Mouse (Mus musculus): Measurements from ENCODE around the gene Tfap2d. TPM values are rescaled to one million over a fixed set of nuclear protein-coding genes. Genes with fewer than 3 reads are reported as not detected.
A peak's percentile ranks its signal among the peaks of the same experiment; 100 is the strongest.

The Tfap2d gene
- polyA plus RNA-seq, 1 experiment from 2014 or later: 0.79 TPM

- DNase-seq (ENCODE audit: low spot score) (no peak), ATAC-seq (replicated peaks; ENCODE audit: low FRiP score) (no peak)
- H3K4me2 ChIP-seq (ENCODE audit: low read depth, low read length, severe bottlenecking): no peak overlapping the region
- H3K27ac ChIP-seq (ENCODE audit: low read depth, low read length): no peak overlapping the region
- H3K9me3 ChIP-seq (ENCODE audit: control insufficient read depth, low read length): no peaks in the 10 kb centered on the region
- H3K36me3 ChIP-seq (ENCODE audit: control insufficient read depth, insufficient read depth, low read length): no peaks in the 10 kb centered on the region
- 0 out of 2 replicates have a peak, but pooled peaks cover 2% of the 10 kb centered on the region for H3K4me1 ChIP-seq (replicated peaks; ENCODE audit: control insufficient read depth, insufficient read depth, low read length)
- WGBS: 2% methylated on average over 13 of the region's 13 CpGs
- H3K9ac ChIP-seq (ENCODE audit: low read length): no peak overlapping the region
- peaks cover 95% of the 10 kb centered on the region for H3K27me3 ChIP-seq (ENCODE audit: control insufficient read depth, insufficient read depth, low read length)
- no peak overlapping the region for H3K4me3 ChIP-seq (ENCODE audit: low read depth, low read length)
Observed at GRCm38 (mm10) chr1:19106841-19107800, 4.3 kb downstream of the Tfap2d start.

DNA sequence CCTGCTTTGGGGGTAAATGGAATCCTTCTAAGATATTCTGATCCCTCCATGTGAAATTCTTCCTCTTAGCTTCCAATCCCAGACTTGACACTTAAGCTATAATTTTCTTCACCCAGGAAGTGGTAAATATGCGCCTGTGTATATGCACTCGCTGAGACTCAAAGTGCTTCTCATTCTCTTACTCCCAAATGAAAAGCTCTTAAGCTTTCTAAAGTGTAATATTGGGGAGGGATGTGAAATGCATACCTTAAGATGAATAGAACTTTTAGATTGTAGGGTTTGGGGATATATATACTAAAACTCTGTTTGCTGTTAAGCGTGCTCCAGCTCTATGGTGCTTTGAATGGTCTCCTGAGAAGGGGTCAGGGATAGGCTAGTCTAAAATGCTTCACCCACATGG lies 5.0 kb downstream of the Tfap2d start:
- Histone ChIP-seq H3K4me1 (replicated peaks; ENCODE audit: control insufficient read depth, insufficient read depth, low read length) (0 out of 2 replicates have a peak, but pooled peaks cover 2% of the 10 kb centered on the region), H3K4me2 (ENCODE audit: low read depth, low read length, severe bottlenecking) (no peak overlapping the region), H3K9me3 (ENCODE audit: control insufficient read depth, low read length) (no peaks in the 10 kb centered on the region), H3K9ac (ENCODE audit: low read length) (no peak overlapping the region), H3K27ac (ENCODE audit: low read depth, low read length) (no peak overlapping the region), H3K36me3 (ENCODE audit: control insufficient read depth, insufficient read depth, low read length) (no peaks in the 10 kb centered on the region), H3K4me3 (ENCODE audit: low read depth, low read length) (no peak overlapping the region), H3K27me3 (ENCODE audit: control insufficient read depth, insufficient read depth, low read length) (peaks cover 95% of the 10 kb centered on the region)
- no peak for ATAC-seq (replicated peaks; ENCODE audit: low FRiP score)
- DNase-seq (ENCODE audit: low spot score): no peak
- WGBS: 6% methylated on average over 3 of the region's 3 CpGs

- ATAC-seq (replicated peaks; ENCODE audit: low FRiP score): peak; percentile 55; the same call in 1 of the 2 replicates
- WGBS: 1% methylated on average over 16 of the region's 16 CpGs
- H3K4me2 ChIP-seq (ENCODE audit: low read depth, low read length, severe bottlenecking): no peak overlapping the region
Observed at GRCm38 (mm10) chr1:19109711-19110110, 6.9 kb downstream of the Tfap2d start.

GRCm38 (mm10) chr1:19110211-19110610 lies 7.4 kb downstream of the Tfap2d start:
- H3K9ac ChIP-seq (ENCODE audit: low read length): no peak overlapping the region
- 0 out of 2 replicates have a peak, but pooled peaks cover 2% of the 10 kb centered on the region for H3K4me1 ChIP-seq (replicated peaks; ENCODE audit: control insufficient read depth, insufficient read depth, low read length)
- WGBS: 0% methylated on average over 5 of the region's 5 CpGs
- H3K27me3 ChIP-seq (ENCODE audit: control insufficient read depth, insufficient read depth, low read length): peaks cover 79% of the 10 kb centered on the region
- H3K4me3 ChIP-seq (ENCODE audit: low read depth, low read length): no peak overlapping the region
- H3K36me3 ChIP-seq (ENCODE audit: control insufficient read depth, insufficient read depth, low read length): no peaks in the 10 kb centered on the region
- DNase-seq (ENCODE audit: low spot score): no peak
- H3K9me3 ChIP-seq (ENCODE audit: control insufficient read depth, low read length): no peaks in the 10 kb centered on the region
- no peak for ATAC-seq (replicated peaks; ENCODE audit: low FRiP score)
- no peak overlapping the region for H3K4me2 ChIP-seq (ENCODE audit: low read depth, low read length, severe bottlenecking)
- H3K27ac ChIP-seq (ENCODE audit: low read depth, low read length): no peak overlapping the region

More at GRCm38 (mm10) chr1:19109711-19110110, 6.9 kb downstream of the Tfap2d start:
- Histone ChIP-seq H3K27me3 (ENCODE audit: control insufficient read depth, insufficient read depth, low read length) (peaks cover 84% of the 10 kb centered on the region), H3K4me1 (replicated peaks; ENCODE audit: control insufficient read depth, insufficient read depth, low read length) (0 out of 2 replicates have a peak, but pooled peaks cover 2% of the 10 kb centered on the region), H3K27ac (ENCODE audit: low read depth, low read length) (no peak overlapping the region), H3K36me3 (ENCODE audit: control insufficient read depth, insufficient read depth, low read length) (no peaks in the 10 kb centered on the region), H3K9me3 (ENCODE audit: control insufficient read depth, low read length) (no peaks in the 10 kb centered on the region), H3K9ac (ENCODE audit: low read length) (no peak overlapping the region), H3K4me3 (ENCODE audit: low read depth, low read length) (no peak overlapping the region)
- DNase-seq (ENCODE audit: low spot score): peak; percentile 79

- H3K4me3 ChIP-seq (ENCODE audit: low read depth, low read length): no peak overlapping the region
- no peak overlapping the region for H3K4me2 ChIP-seq (ENCODE audit: low read depth, low read length, severe bottlenecking)
- no peaks in the 10 kb centered on the region for H3K9me3 ChIP-seq (ENCODE audit: control insufficient read depth, low read length)
- no peak for DNase-seq (ENCODE audit: low spot score)
- WGBS: 2% methylated on average over 22 of the region's 22 CpGs
- H3K36me3 ChIP-seq (ENCODE audit: control insufficient read depth, insufficient read depth, low read length): no peaks in the 10 kb centered on the region
- no peak overlapping the region for H3K27ac ChIP-seq (ENCODE audit: low read depth, low read length)
- H3K27me3 ChIP-seq (ENCODE audit: control insufficient read depth, insufficient read depth, low read length): peaks cover 72% of the 10 kb centered on the region
- no peak for ATAC-seq (replicated peaks; ENCODE audit: low FRiP score)
- H3K4me1 ChIP-seq (replicated peaks; ENCODE audit: control insufficient read depth, insufficient read depth, low read length): 0 out of 2 replicates have a peak, but pooled peaks cover 2% of the 10 kb centered on the region
- no peak overlapping the region for H3K9ac ChIP-seq (ENCODE audit: low read length)
Observed at GRCm38 (mm10) chr1:19111020-19111419, 8.2 kb downstream of the Tfap2d start.

DNA sequence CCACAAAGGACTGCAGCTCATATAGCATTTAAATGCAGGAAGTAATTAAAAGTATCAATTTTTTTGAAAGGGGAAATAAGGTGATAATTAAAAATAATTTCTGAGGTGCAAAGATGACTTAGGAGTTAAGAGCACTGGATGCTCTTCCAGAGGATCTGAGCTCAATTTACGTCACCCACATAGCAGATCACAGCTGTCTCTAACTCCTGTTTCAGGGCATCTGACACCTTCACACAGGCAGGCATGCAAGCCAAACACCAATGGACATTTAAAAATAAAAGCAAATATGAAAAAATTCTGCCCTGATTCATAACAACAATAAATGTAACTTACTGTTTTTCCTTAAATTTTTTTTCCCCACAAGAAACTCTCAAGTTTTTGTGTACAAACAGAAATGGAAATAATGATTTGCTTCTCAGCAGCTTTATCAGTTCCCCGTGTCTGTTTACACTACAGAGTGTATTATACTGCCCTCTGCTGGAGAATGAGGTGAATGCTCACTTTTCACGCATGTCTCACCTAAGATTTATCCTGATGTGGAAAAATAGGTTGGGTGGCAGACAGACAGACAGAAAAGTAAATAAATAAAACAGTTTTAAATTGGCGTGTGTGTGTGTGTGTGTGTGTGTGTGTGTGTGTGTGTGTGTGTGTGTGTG lies 76.0 kb downstream of the Tfap2d start:
- H3K4me2 ChIP-seq (ENCODE audit: low read depth, low read length, severe bottlenecking): no peak overlapping the region
- ATAC-seq (replicated peaks; ENCODE audit: low FRiP score) (no peak), DNase-seq (ENCODE audit: low spot score) (no peak)
- H3K4me3 ChIP-seq (ENCODE audit: low read depth, low read length): no peak overlapping the region
- H3K27ac ChIP-seq (ENCODE audit: low read depth, low read length): no peak overlapping the region
- WGBS: 10% methylated on average over 4 of the region's 4 CpGs
- no peaks in the 10 kb centered on the region for H3K9me3 ChIP-seq (ENCODE audit: control insufficient read depth, low read length)
- no peaks in the 10 kb centered on the region for H3K27me3 ChIP-seq (ENCODE audit: control insufficient read depth, insufficient read depth, low read length)
- H3K36me3 ChIP-seq (ENCODE audit: control insufficient read depth, insufficient read depth, low read length): no peaks in the 10 kb centered on the region
- H3K9ac ChIP-seq (ENCODE audit: low read length): no peak overlapping the region
- H3K4me1 ChIP-seq (replicated peaks; ENCODE audit: control insufficient read depth, insufficient read depth, low read length): no peaks in the 10 kb centered on the region

- peak overlapping the region; percentile 38; the same call in 1 of the 2 replicates for H3K4me2 ChIP-seq (ENCODE audit: low read depth, low read length, severe bottlenecking)
- ATAC-seq (replicated peaks; ENCODE audit: low FRiP score): 0 out of 2 replicates have a peak, but pooled peaks have one; percentile 40
- no peak overlapping the region for H3K9ac ChIP-seq (ENCODE audit: low read length)
- H3K27me3 ChIP-seq (ENCODE audit: control insufficient read depth, insufficient read depth, low read length): peaks cover 29% of the 10 kb centered on the region
- 2% methylated on average over 12 of the region's 12 CpGs for WGBS
- H3K36me3 ChIP-seq (ENCODE audit: control insufficient read depth, insufficient read depth, low read length): no peaks in the 10 kb centered on the region
- DNase-seq (ENCODE audit: low spot score): peak; percentile 69
- peak overlapping the region; percentile 6; the same call in 1 of the 2 replicates for H3K4me3 ChIP-seq (ENCODE audit: low read depth, low read length)
- peaks cover 4% of the 10 kb centered on the region for H3K4me1 ChIP-seq (replicated peaks; ENCODE audit: control insufficient read depth, insufficient read depth, low read length)
- no peak overlapping the region for H3K27ac ChIP-seq (ENCODE audit: low read depth, low read length)
- no peaks in the 10 kb centered on the region for H3K9me3 ChIP-seq (ENCODE audit: control insufficient read depth, low read length)
Observed at GRCm38 (mm10) chr1:19205649-19206048, 102.8 kb downstream of the Tfap2d start.

DNA sequence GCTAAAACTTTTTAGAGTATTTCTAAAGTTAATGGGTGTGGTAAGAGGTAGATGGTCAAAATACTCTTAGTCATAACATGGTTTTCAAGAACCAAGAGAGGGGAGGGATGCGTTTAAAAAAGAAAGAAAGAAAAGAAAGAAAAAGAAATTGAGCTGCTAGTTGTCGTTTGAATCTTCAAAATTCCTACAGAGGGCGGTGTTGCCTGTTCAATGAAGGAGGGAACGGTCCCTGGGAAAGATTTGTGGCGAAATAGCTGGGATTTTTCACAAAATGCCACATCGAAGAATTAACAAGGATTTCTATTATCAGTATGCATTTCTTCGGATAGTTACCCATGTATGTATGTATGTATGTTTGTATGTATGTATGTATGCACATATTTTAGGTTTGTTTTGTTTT lies 103.4 kb downstream of the Tfap2d start:
- Histone ChIP-seq H3K4me1 (replicated peaks; ENCODE audit: control insufficient read depth, insufficient read depth, low read length) (peaks cover 4% of the 10 kb centered on the region), H3K36me3 (ENCODE audit: control insufficient read depth, insufficient read depth, low read length) (no peaks in the 10 kb centered on the region), H3K4me2 (ENCODE audit: low read depth, low read length, severe bottlenecking) (no peak overlapping the region), H3K27ac (ENCODE audit: low read depth, low read length) (no peak overlapping the region), H3K27me3 (ENCODE audit: control insufficient read depth, insufficient read depth, low read length) (peaks cover 34% of the 10 kb centered on the region), H3K9me3 (ENCODE audit: control insufficient read depth, low read length) (no peaks in the 10 kb centered on the region), H3K4me3 (ENCODE audit: low read depth, low read length) (no peak overlapping the region), H3K9ac (ENCODE audit: low read length) (no peak overlapping the region)
- DNase-seq (ENCODE audit: low spot score): no peak
- under 1% methylated on average over 7 of the region's 7 CpGs for WGBS
- peak; percentile 18; the same call in 1 of the 2 replicates for ATAC-seq (replicated peaks; ENCODE audit: low FRiP score)
